Mouse (Mus musculus) c-Kit-positive CD71-negative TER-119-negative erythroid progenitor cells, embryonic 14.5 days (primary cell): ENCODE data around the gene Usp1.
A peak's percentile ranks its signal among the peaks of the same experiment; 100 is the strongest.
"Not testable (repeated sequence)": the region's sequence is repeated elsewhere in the genome, so short reads cannot be mapped to it uniquely, and the experiment has no call there.

Experiments used
- DNase-seq: peaks from one replicate; pipeline ENCODE4 v3.0.0-alpha.2; 2013; ENCODE audit warnings: low read depth

Gene Usp1

GRCm38 (mm10) chr4:98923568-98924070 lies at the start of gene Usp1:
Gene Usp1 (plus strand): TSS chr4:98923810.
- no peak for DNase-seq

GRCm38 (mm10) chr4:98882706-98883105 lies 40.9 kb upstream of the Usp1 start:
- DNase-seq, result no peak

GRCm38 (mm10) chr4:98886377-98886776 lies 37.2 kb upstream of the Usp1 start:
- no peak for DNase-seq

- peak; percentile 17 for DNase-seq
Measured at GRCm38 (mm10) chr4:98887148-98887547, 36.5 kb upstream of the Usp1 start.

- no peak for DNase-seq
Measured at GRCm38 (mm10) chr4:98910246-98910645, 13.4 kb upstream of the Usp1 start.

- no peak for DNase-seq
Measured at GRCm38 (mm10) chr4:98917724-98918123, 5.9 kb upstream of the Usp1 start.

- DNase-seq, result no peak
Measured at GRCm38 (mm10) chr4:98918204-98918603, 5.4 kb upstream of the Usp1 start.

DNA sequence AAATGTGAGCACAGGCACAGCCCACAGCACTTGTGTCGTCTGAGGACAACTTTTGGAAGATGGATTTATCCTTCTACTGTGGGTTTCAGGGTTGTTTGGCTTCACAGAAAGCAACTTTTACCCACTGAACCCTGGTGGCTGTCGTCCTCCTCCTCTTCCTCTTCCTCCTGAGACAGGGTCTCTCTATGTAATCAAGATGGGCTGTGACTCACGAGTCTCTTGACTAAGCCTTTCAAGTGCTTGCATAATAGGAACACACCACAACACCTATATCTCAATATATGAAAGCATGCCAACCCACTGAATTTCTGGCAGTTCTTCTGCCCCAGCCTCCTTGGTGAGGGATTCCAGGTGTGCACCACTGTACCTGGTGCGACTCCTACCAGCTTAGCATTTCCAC lies 2.7 kb upstream of the Usp1 start:
- DNase-seq, result peak; percentile 7

DNA sequence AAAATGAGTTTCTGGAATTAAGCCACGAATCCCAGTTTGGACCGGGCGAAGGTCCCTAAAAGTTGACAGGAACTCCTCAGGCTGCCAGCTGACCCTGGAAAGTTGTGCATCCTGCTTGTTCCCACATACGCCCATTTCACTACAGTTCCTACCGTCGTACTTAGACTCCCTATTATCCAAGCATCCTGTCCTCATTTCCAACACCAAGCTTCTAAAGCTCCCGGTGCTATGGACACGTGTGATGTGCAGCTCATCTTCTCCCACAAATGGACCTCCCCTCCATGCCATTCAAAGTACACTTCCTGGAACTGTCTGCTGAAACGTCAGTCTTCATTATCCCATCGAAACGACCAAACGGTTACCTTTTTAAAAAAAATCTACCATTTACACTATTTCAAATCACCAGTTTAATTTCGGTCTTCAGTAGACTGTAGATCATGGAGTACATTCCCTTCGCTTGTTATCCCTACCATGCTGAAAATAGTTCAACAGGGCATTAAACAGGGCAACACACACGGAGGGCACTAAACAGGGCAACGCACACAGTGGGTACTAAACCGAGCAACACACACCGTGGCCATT lies 1.5 kb upstream of the Usp1 start:
- DNase-seq, result peak; percentile 9

DNA sequence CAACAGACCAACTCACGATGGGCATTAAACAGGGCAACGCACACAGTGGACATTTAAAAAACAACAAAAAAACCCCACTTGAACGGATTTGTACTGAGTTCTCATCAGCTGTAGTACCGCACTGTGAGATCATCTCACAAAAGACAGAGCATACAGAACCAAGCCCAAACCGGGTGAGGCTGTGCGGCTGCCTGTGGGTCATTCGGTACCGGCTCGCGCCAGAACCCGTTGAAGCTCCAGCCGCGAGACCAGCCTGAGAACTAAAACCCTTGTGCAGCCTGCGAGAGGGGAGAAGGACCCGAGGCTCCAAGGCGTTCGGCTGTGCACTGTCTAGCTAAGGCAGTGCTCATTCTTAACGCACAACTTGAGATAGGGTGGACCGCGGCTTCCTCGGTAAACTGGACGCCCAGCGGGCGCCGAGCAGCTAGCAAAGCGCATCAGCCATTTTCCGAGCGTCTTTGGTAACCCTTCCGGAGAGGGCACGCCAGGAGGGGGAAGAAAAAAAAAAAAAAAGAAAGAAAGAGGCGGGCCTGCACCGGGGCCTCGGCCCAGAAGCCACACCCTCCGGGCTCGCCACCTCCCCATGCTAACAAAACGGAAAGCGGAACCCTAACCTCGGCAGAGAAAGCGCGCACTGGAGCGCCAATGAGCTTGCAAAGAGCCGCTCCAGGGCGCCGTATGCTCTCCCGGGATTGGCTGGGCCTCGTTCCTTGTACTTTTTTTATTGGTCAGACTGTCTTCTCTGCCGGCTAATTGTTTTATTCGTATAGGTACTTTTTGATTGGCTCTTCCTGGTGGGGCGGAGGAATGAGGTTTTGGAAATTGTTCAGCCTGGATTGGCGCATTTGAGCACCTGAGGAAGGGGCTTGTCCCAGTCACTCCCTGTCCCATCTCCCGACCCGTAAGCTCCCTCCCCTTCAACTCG lies 705 bp upstream of the Usp1 start:
- peak; percentile 95 for DNase-seq

DNA sequence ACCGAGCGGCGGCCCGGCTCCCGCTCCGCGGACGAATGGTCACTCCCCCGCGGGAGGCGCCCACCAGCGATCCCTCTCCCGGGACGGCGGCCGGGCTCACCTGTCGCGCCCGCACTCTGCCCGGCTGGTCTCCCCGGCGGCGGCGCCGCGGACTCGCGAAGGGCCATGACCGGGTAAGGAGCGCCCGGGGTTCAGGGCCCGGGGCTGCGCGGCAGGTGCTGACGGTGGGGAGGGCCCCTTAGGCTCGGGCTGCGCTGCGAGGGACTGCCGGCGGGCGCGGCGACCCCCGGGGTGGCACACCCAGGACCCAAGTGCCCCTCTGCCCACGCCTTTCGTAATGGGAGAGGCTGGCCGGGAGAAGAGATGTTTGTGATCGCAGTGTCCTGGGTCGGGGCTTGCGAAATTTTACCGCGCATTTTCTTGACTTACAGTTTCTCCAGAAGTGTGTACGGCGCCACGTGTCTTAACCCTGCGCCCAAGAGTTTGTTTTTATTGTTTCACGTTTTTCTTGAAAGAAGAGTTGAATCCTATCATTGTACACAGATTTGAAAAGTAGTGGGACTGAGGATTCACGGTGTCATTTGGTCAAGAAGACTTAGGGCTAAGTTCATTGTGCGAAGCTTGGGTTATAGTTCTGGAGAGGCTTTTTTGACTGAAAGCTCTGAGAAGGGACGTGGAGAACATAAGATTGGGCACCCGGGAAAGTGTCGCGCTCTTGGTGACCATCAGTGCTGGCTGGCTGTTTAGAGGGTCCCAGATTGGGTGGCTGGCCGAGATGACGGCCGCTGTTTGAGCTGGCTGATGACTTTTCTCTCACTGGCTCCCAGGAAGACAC lies 678 bp downstream of the Usp1 start:
- peak; percentile 16 for DNase-seq

GRCm38 (mm10) chr4:98924906-98925178 lies 1.2 kb downstream of the Usp1 start:
- DNase-seq, result no peak

DNA sequence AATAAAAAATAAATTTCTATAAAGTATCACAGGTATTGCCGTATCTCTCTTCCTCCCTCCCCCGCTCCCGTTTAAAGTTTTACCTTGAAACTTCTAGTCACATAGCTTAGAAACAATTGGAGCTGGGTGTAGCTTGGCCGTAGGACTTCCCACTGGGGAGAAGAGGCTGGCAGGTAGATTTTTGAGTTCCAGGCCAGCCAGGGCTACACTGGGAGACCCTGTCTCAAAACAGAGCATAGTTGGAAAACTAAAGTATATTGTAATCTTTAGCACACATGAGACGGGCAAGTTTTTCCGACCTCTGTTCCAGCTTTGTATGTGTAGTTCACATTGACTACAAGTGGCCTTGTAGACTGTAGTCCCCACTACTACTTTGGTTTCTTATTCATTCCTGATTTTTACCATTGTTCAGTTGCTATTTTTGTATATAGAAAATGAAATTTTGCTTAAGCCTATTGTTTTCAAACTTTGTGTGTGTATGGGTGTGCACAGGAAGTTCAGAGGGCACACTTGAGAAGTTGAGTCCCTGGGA lies 1.7 kb downstream of the Usp1 start:
- peak; percentile 5 for DNase-seq

GRCm38 (mm10) chr4:98936036-98936435 lies 12.4 kb downstream of the Usp1 start:
- no peak for DNase-seq

GRCm38 (mm10) chr4:98938210-98938609 lies 14.6 kb downstream of the Usp1 start:
- not testable (repeated sequence) for DNase-seq

DNA sequence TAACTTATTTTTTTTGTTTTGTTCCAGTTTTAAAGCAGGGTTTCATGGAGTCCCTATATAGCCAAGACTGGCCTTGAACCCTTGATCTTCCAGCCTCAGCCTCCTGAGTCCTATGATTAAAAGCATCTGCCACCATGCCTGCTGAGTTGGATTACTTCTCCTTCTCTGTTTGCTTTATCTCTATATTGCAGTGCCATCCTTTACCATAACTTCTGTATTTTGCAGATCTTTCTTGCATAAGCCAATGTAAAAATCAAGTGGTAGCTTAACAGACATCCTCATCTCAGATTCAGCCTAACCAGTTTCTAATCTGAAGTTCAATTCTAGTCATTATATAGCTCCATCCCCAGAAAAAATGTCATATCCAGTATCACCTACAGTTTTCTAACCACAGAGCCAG lies 27.0 kb downstream of the Usp1 start:
- DNase-seq, result no peak

GRCm38 (mm10) chr4:98955986-98956385 lies 32.4 kb downstream of the Usp1 start:
- no peak for DNase-seq

DNA sequence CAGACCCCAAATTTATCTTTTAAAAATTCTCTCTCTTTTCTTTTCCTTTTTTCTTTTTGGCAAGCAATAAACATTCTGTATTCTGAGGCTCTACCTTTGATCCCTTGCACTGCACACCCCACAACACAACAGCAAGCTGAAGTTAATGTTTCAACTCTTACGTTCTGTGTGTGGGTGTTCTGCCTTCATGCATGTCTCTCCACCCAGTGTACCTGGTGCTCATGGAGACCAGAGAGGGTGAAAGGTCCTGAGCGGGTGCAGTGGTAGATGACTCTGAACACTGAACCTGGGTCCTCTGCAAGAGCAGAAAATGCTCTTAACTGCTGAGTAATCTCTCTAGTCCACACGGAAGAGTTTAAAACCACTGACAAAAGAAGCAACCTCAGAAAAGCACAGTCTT lies 36.6 kb downstream of the Usp1 start:
- DNase-seq, result no peak

DNA sequence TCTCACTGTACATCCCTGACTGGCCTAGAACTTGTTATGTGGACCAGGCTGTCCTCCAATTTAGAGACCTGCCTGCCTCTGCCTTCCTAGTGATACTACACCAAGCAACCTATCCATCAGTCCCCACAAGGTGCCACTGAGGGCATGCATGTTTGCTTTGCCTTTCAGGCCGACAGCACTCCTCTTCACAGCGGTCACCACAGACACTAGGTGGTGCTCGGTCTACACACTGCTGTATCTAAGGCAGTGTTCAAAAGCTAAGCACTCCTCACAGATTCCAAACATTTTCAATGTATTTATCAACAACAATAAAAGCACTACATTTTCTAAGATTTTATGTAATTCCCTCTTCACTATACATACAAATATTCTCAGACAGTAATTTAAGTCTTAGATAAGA lies 46.3 kb downstream of the Usp1 start:
- DNase-seq, result no peak

DNA sequence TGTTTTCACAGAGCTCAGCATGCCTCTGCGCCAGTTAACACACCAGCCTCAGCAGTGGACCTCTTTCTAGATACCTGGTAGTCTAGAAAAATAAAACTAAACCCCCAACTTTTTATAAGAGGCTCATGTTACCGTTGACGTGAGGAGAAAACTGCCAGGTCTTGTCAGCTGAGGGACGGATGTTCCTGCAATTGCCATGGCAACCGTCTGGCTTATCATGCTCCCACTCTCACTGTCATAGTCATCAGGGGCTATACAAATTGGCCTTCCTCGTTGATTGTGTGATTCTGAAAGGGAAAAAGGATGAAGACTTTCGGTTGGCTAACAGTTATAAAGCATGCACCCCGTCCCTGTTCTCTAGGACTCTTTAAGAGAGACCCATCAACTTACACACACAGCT lies 52.1 kb downstream of the Usp1 start:
- DNase-seq, result no peak

- DNase-seq, result not testable (repeated sequence)
Measured at GRCm38 (mm10) chr4:98978288-98978687, 54.7 kb downstream of the Usp1 start.

GRCm38 (mm10) chr4:98978693-98979092 lies 55.1 kb downstream of the Usp1 start:
- DNase-seq, result no peak
